Mouse (Mus musculus) thymus, postnatal 4 days (tissue): Measurements from ENCODE around the gene Vapa.
"Not testable (repeated sequence)": the region's sequence is repeated elsewhere in the genome, so short reads cannot be mapped to it uniquely, and the experiment has no call there.

ENCODE experiments used
- DNase-seq: peaks from one replicate; pipeline ENCODE4 v3.0.0; 2021

The Vapa gene

DNA sequence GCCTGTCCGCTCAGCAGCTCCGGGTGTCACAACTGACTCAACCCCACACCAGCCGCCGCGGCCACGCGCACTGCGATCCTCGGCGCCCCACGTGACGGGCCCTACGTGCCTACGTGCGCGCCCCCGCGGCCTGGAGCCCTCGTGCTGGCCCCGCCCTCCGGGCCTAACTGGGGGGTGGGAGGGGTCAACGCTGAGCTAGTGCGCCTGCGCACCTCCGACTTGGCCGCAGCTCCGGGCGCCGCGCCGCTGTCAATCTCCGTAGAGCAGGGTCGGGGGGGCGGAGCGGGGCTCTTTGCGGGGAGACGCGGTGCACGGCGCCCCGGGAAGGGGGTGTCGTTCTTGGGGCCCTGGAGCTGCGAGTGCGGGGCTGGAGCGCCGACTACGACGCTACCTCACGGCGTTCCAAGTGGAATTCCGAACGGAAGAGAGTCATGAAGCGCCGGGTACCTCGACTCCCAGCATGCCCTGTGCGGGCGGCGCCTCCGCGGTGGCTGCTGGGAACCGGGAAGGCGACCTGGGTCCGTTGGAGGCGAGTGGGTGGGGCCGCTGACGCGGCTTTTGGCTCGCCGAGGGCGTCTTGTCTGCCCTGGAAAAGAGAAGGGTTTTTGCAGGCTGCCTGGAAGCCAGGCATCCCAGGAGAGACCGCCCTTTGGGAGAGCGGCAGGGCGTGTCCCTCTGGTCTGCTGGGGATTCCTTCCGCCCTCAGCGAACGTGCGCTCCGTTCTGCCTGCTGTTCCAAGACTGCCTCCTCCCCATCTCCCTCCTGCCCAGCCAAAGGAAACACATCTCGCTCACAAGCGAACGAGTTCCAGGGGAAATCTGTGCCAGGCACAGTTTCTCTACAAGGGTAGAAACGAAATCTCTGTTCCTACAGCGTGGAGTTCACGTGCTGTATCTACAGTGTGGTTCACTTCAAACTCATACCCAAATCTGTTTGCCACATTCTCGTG lies at the start of gene Vapa:
Vapa (minus strand) TSS at position 93 of the 950 bp plus-strand sequence.
- peak; percentile 99 for DNase-seq

DNA sequence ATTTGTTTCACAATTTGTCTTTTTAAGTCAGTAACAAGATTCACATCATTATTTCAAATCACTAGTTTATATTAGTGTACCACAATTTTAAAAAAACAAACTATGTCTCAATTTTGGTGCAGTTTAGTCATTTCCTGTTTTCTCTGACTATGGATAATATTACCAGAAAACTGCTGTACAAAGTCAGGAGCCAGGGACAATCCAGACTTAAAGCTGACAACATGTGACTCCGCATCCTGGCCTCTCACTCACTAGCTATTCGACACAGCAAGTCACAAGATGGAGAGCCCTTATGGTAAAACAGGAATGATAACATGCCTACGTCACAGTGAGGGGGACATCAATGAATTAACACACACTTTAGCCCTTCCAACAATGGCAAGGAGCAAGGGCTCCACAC lies 49.3 kb upstream of the Vapa start:
- no peak for DNase-seq

DNA sequence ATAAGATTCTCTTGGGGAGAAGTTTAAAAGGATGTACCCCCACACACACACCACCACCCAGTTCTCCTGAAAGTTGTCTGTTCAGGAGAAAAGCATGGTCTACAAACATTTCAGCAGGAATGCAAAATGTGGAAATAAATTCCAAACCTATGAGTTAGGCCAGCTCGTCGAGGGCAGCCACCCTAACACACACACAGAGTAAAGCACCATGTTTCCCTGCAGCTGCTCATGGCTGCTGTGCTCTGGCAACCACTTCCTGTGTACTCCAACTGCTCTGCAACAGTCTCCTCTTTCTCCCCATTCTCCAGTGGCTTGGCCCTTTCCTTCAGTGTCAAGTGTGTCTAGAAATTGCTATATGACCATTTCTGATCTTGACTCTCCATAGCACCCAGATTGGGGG lies 45.1 kb upstream of the Vapa start:
- DNase-seq: peak; percentile 44

DNA sequence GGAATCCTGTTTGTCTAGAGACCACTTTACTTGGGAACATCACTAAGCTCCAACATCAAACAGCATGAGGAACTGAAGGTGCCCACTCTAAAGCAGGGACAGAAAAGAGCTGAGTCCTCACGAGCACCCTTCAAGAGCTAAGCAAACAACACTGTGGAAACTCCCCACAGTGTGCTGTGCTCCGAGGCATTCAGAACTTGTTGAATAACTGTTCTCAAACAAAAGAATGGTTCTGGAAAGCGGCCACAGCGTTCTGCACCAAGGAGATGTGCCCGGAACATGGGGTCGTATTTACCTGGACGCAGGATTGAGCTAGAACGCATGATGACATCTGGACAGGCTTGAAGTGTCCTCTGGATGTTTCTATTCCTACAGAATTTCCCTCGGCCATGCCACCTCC lies 44.6 kb upstream of the Vapa start:
- no peak for DNase-seq

DNA sequence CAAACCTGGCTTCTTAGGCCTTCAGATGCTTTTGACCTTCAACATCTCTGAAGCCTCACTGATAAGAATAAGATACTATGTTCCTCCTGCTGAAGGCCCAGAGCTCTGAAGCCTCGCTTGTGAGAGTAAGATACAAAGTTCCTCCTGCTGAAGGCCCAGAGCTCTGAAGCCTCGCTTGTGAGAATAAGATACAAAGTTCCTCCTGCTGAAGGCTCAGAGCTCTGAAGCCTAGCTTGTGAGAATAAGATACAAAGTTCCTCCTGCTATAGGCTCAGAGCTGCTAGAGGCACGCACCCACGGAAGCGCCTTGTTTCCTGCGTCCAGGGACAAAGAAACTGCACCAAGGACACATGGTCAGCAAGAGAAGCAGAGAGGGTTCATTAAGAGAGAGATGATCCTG lies 43.4 kb upstream of the Vapa start:
- no peak for DNase-seq

DNA sequence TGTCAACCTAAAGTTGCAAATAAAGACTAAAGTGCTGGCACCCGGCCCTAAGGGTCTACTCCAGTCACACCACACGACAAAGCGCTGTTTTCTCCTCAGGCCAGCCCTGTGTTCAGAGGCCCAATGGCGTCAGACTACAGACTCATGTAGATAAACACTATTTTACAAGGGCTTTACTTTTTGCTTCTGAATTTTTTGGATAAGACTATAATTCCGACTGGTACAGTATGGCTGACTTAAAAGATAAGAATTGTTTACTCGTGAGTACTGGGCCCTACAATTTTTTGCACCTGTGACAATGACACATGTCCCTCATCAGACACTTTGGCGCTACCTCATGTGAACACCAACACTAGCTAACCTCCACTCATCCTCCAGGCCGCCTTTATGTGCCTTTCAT lies 42.7 kb upstream of the Vapa start:
- DNase-seq: no peak

DNA sequence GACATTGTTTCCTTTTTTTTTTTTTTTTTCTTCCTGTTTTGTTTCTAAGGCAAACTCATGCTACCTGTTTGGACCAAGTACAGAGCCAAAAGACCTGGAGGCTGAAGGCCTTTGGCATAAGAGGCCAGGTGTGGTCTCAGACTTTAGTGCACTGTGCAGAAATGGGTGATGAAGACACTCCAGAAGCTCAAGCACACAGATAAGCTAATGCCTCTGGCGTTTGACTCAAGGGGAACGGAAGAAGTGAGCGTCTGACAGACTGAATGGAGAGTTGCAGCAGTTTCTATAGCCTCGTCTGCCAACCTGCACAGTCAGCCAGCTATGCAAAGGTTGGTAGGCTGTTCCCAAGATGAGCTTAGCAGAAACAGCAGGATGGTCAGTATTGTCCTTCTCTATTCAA lies 42.3 kb upstream of the Vapa start:
- no peak for DNase-seq

DNA sequence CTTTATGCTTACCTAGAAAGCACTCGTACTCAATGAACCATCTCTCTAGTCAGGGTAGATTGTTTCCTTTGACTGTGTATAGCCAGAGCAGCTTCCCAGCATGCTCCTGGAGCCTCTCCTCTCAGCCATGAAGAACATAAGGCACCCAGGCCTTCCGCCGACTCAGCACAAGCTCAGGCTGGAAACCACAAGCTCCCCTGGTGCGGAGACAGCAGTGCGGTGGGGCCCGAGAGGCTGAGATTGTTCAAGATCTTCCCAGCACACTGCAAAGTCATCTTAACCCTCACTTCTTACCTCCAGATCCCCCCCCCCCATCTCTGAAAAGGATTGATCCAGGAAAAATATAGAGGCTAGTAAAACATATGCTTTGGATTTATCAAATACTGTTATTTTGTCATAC lies 37.2 kb upstream of the Vapa start:
- DNase-seq: peak; percentile 35

DNA sequence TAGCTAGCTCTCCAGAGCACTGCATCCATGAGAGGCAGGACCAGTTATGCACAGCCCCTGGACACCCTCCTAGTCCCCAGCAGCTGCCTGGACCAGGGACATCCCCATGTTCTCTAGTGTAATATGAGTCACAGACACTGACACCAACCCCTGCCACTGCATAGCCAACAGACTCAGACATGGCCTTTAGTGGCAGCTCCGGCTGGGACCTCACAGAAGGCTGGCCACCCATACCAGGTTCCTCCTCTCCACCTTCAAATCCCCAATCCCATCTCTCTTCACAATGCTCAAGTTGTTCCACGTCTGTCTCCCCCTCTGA lies 35.8 kb upstream of the Vapa start:
- DNase-seq: no peak

DNA sequence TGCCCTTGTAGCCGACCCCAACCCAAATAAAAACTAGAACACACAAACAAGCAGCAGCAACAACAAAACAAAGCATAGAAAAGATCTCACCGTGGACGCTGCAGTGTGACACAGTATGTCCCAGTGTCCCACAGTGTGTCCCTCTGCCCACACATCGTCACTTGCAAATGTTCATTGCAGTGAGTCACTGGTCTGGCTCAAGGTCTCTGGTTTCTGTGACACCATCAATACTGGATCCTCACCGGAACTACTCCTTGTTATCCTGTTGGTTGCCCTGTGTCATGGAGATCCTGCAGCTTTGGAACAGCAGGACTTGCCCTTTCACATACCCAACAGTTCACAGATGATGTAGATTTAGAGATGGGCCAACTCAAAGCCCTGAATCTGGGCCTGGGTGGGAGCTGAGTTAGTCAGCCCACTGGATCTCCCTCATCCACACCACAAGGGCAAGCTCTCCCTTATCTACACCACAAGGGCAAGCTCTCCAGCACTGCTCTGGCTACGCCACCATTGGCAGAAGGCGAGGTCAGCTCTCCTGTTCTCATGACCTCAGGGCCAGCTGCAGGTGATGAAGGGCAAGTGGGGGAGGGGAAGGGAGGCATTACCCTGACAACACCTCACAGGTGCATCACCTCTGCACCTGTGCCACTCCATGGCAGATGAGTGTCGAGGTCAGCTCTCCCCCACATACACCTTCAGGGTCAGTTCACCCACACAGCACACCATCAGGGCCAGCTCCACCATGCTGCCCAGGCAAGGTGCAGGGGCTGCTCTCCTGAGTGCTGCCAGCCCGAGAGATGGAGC lies 35.2 kb upstream of the Vapa start:
- DNase-seq: no peak

DNA sequence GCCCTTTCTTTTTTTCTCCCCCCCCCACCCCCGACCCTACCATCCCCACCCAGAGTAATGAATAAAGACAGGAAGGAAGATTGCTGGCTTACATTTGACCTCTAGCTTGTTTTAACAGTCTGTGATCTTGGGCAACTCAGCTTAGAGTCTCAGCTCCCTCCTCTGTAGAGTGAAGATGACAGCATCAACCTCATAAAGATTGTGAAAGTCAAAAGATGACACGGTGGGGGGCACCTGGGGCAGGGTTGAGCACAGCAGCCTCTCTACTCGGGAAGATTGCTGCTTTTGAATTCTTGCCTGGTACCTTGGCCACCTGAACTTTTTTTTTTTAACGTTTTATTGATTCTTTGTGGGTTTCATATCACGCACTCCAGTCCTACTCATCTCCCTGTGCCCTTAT lies 34.6 kb upstream of the Vapa start:
- no peak for DNase-seq

DNA sequence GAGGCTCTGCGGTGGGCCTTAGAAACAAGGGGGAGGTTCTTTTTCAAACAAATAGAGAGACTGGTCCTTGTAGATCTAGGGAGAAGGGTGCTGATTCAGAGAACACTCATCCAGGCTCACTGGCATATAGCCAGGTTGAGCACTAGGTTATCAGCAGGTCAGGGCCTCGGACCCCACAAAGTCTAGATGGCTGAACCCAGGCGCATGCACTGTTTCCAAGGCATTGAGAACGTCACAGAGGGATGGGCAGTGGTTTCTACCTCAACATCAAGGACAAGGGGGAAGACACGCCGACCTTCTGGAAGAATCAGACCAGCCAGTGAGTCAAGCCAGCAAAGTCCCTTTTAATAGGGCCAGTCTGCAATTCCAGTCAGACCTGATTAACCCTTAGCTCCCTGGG lies 33.9 kb upstream of the Vapa start:
- DNase-seq: no peak

DNA sequence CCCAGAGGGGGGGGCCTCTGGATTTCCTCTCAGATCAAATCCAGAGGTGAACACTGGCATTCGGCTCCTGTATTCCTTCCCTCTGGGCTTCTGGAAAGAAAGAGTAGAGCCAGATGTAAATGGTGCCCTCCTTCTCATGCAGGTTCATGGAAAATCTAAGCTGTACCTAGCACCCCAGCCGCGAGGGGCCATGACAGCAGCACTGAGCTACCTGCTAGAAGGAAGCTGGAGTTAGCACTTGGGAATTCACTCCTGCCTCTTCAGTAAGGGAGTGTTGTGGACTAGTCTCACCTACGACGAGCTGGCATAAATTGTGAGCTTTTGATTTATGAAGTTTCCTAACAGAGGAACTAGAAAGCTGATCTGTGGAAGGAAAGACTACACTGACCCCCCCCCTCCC lies 30.2 kb upstream of the Vapa start:
- no peak for DNase-seq

DNA sequence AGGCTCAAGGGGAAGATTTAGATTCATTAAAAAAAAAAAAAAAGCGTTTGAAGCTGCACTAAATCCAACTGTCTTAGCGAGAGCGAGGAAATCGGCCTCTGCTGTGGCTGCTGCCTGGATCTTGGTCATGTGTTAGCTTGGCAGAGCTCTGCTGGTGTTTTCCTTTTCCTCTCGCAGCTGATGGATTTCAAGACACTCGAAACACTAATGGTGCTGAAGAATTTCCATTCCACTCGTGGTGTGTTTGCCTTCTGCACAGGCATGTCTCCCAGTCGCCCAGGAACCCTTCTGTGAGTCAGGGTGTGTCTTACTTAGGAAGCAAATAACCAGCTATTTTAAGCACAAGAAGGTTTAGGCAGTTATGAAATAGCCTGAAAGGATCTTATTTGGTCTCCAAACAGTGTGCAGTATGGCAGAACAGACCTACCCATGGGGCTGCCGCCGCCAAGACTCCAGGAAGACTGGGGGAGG lies 29.7 kb upstream of the Vapa start:
- no peak for DNase-seq

DNA sequence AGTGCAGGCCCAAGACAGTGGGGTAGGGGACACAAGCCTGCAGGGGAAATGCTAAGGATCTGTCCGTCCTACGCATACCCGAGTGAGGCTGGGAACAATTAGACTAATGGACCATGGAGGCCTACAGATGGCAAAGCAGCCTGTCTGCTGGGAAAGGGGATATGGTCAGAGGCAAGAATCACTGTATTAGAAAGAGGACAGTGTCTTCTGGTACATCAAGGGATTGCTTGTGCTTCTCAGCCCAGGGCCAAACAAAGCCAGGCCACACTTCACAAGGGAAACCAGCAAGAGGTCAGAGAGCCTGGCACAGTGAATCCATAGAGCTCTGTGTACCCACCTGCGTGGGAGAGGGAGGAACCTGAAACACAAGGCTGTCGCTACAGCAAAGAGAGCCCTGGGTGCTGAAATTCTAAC lies 29.2 kb upstream of the Vapa start:
- no peak for DNase-seq

DNA sequence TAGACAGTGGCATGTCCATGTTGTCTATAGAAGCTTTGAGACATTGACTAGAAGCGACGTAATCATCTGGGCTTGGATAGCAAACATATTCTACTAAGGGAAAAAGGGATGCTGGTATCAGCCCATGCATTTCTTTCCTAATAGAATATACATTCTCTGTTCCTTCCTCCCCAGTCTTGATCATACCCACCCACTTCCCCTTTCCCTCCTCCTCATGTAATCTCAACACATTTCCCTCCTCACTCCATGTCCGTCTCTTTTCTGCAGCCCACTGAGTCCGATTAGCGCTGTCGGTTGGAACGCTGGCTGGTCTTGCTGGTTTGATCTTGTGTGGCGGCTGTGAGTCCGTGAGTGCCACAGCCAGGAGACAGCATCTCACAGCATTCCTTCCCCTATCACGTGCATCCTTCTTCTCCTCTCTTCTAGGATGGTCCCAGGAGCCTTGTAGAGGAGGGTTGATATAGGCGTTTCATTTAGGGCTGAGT lies 28.4 kb upstream of the Vapa start, which contains the start of gene Txndc2:
Txndc2 (minus strand) TSS at position 435 of the 485 bp plus-strand sequence.
- no peak for DNase-seq

DNA sequence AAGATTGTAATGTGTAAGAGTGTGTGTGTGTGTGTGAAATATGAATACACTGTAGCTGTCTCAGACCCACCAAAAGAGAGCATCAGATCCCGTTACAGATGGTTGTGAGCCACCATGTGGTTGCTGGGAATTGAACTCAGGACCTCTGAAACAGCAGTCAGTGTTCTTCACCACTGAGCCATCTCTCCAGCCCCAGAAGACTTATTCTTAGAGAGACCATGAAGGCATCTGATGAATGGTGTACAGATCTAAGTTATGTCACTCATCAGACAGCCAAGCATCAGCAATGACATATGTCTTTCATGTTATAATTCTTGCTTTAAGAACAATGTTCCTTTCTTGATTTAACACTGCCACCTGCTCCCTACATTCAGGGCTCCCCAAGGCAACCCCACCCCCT lies 25.8 kb upstream of the Vapa start:
- no peak for DNase-seq

DNA sequence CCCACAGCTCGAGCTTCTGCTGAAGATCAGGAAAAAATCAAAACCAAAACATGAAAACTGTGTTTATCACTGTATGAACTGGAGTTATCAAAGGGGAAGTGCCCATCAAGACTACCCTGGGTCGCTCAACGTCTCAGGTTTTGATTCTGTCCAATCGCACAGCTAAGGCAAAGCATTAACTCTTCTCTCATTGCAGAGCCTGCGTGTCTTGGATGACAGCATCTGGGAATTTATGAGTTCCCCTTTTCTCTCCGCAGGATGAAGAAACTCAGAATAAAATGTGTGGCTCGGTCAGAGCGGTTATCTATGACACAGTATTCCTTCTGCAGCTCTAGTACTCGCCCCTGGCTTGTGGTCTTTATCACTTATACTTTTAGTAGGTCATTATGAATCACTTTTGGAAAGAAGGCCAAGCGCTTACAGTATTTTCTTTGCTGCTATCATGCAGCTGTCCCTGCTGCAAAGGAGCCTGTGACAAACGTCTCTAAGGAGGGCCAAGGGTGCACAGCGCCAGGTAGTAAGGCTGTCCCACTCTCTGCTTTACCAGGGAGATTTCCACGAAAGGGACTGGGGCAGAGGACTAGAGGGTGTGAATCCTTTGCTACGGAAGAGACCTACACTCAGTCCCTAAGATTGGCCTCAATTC lies 22.5 kb upstream of the Vapa start:
- no peak for DNase-seq

DNA sequence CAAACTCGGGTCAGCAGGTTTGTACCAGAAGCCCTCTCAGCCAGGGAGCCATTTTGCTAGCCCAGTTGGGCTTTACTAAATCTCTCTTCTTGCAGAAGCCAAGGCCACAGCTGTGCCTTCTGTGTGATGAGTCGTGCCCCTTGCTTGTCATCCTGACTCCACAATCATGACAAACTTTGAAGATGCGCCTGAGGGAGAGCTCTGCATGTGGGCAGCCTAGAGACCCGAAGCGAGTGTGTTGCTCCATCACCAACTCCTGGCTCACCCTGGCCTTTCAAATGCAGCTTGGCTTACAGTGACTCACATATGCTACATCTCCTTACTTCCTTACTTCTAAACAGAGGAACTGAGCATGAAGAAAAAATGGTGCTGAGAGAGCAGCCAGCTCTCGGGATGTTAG lies 16.6 kb upstream of the Vapa start:
- no peak for DNase-seq

DNA sequence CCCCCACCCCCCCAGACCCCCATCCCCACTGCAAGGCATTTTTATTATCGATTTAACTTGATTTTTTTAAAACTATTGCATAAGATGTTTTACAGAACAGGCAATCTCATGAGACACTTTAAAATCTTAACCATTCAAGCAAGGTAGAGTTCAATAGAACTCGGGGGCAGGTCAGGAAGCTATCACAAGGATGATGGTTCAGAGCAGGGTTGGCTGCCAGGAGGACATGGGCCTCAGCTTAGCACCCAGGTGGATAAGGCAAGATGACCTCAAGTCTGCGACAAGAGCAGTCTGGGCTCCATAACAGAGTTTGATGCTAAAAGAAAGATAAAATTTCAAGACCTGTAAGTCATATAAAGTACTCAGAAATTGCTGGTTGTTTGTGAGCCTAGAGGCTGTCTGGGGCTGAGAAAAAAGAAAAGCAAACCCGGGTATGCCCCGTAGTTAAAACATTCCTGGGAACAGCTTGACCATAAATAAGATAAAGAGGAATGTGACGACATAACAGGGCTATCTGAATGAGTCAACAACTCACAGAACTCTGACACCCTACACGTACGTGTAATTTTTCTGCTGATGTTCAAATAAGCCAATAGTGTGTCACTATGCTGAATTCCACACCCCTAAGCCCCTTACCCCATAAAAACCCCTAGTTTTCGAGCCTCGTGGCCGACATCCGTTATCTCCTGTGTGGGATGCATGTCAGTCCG lies 15.6 kb upstream of the Vapa start:
- DNase-seq: not testable (repeated sequence)

DNA sequence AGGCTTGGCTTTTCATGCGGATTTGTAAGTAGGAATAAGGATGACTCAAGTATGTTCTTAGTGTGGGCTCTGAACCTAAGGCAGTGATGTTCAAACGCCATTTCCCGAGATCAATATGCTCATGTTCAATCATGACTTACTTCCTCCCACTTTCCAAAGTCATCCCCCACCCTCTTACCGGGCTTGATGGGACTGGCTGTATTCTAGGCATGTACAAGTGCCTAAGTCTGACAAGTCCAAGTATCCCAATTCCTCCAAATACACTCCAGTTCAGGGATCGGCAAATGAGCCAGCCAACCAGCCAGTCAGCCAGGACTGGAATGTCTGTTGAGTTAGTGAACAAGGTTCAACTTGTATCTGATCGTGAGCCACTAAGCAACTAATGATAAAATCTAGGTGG lies 12.9 kb upstream of the Vapa start:
- peak; percentile 1 for DNase-seq

DNA sequence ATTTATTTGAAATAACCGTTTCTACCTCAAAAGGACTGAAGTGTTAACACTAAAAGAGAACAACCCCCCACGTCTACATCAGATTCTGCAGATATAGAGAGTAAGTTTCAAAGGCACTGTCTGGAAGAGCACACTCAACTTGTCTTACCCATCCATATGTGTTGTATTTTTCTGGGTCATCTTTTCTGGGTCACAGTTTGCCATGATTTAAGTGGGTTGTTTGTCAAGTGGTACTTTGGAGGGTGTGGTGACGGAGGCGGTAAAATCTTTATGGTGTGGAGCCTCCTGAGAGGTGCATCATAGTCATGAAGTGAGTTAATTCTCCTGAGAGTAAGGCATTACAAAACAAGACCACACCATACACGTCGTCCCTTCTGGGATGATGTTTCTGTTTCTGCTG lies 12.2 kb upstream of the Vapa start:
- DNase-seq: peak; percentile 5

DNA sequence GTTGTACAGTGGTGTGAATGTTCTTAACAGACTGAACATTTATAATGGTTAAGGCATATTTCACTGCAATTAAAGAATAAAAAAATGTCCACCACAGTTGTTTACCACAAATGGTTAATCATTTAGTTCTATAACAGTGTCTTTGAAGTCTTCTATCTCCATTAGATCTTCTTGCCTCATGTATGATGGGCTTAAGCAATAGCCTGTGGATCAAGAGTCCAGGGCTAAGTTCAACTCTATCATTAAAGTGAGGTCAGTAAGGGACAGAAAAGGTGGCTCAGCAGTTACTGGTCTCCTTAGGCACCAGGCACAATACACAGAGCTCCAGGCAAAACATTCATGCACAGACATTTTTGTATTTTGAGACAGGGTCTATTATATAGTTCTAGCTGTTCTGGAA lies 9.8 kb upstream of the Vapa start:
- no peak for DNase-seq
